Mouse (Mus musculus) liver, postnatal 0 days (tissue): ENCODE data around the gene Cdc40.
A peak's percentile ranks its signal among the peaks of the same experiment; 100 is the strongest.

Experiments
- CTCF ChIP-seq: sonication (generic); IDR thresholded peaks from 2 replicates; pipeline ENCODE4 v1.5.1; 2016; ENCODE audit warnings: antibody characterized with exemption, low read depth
- EP300 ChIP-seq: IDR thresholded peaks from 2 replicates; pipeline ENCODE4 v1.6.1; 2016; ENCODE audit warnings: antibody characterized with exemption, low read depth, mild to moderate bottlenecking

- TF ChIP-seq CTCF = peak; percentile 60
- no peak for TF ChIP-seq EP300
Observed at GRCm38 (mm10) chr10:40884279-40884806, 1.2 kb upstream of the Cdc40 start.
